Mouse (Mus musculus): ENCODE data around the gene Ltbp2. TPM values are rescaled to one million over a fixed set of nuclear protein-coding genes. Genes with fewer than 3 reads are reported as not detected.

The Ltbp2 gene
- polyA plus RNA-seq, 1 experiment from 2014 or later = 0.25 TPM

Other genes with a start within 250 kb of the Ltbp2 start
- gene Vrtn, start 235.5 kb downstream of the Ltbp2 start, polyA plus RNA-seq (2015; fragmentation: Nextera tagmentation; extraction: Ambion mirVana) = 0.09 TPM in 1 of 2 replicates, not detected in the other
- 12.9 and 14.5 TPM in 2 replicates for gene Syndig1l, start 177.7 kb downstream of the Ltbp2 start, polyA plus RNA-seq (2015; fragmentation: Nextera tagmentation; extraction: Ambion mirVana)
- gene Npc2, start 103.4 kb downstream of the Ltbp2 start, polyA plus RNA-seq (2015; fragmentation: Nextera tagmentation; extraction: Ambion mirVana) = 58.3 and 59.9 TPM in 2 replicates
- gene Isca2, start 103.3 kb downstream of the Ltbp2 start, polyA plus RNA-seq (2015; fragmentation: Nextera tagmentation; extraction: Ambion mirVana) = 134 and 139 TPM in 2 replicates
- 79.5 and 81.8 TPM in 2 replicates for gene Fcf1, start 94.4 kb upstream of the Ltbp2 start, polyA plus RNA-seq (2015; fragmentation: Nextera tagmentation; extraction: Ambion mirVana)
- 34.5 and 36.6 TPM in 2 replicates for gene Arel1, start 94.4 kb upstream of the Ltbp2 start, polyA plus RNA-seq (2015; fragmentation: Nextera tagmentation; extraction: Ambion mirVana)
- 34.8 and 37.0 TPM in 2 replicates for gene Ylpm1, start 119.8 kb upstream of the Ltbp2 start, polyA plus RNA-seq (2015; fragmentation: Nextera tagmentation; extraction: Ambion mirVana)
- 1.1 and 1.4 TPM in 2 replicates for gene Prox2, start 234.2 kb upstream of the Ltbp2 start, polyA plus RNA-seq (2015; fragmentation: Nextera tagmentation; extraction: Ambion mirVana)
- 107 and 109 TPM in 2 replicates for gene Dlst, start 234.3 kb upstream of the Ltbp2 start, polyA plus RNA-seq (2015; fragmentation: Nextera tagmentation; extraction: Ambion mirVana)

Data from midbrain, embryonic 15.5 days (tissue).